Mouse (Mus musculus) cerebellum, adult 9-11 months (tissue): ENCODE measurements around the gene Ggt5.

ENCODE experiments used
- DNase-seq: peaks from one replicate; pipeline ENCODE4 v3.0.0; 2022

Ggt5 gene

GRCm38 (mm10) chr10:75568851-75569250, 20.3 kb upstream of the Ggt5 start:
- DNase-seq = no peak

GRCm38 (mm10) chr10:75570981-75571657, 18.0 kb upstream of the Ggt5 start:
- DNase-seq = no peak

- DNase-seq = no peak
These were observed 17.2 kb upstream of the Ggt5 start for GRCm38 (mm10) chr10:75571937-75572336.

GRCm38 (mm10) chr10:75573181-75573580, 16.0 kb upstream of the Ggt5 start:
- no peak for DNase-seq

- DNase-seq = no peak
These were observed 15.2 kb upstream of the Ggt5 start for GRCm38 (mm10) chr10:75573965-75574364.

- no peak for DNase-seq
These were observed 10.0 kb upstream of the Ggt5 start for GRCm38 (mm10) chr10:75579129-75579528.

GRCm38 (mm10) chr10:75585876-75586552, 3.1 kb upstream of the Ggt5 start:
- DNase-seq = peak; percentile 79

- no peak for DNase-seq
These were observed 2.6 kb upstream of the Ggt5 start for GRCm38 (mm10) chr10:75586553-75586879.

- no peak for DNase-seq
These were observed 1.4 kb upstream of the Ggt5 start for GRCm38 (mm10) chr10:75587781-75588180.

- DNase-seq = no peak
These were observed 804 bp upstream of the Ggt5 start for GRCm38 (mm10) chr10:75588336-75588735.

GRCm38 (mm10) chr10:75589651-75590050, 511 bp downstream of the Ggt5 start:
- no peak for DNase-seq

GRCm38 (mm10) chr10:75591211-75591894, 2.2 kb downstream of the Ggt5 start:
- DNase-seq = no peak

- no peak for DNase-seq
These were observed 3.4 kb downstream of the Ggt5 start for GRCm38 (mm10) chr10:75592585-75592984.

GRCm38 (mm10) chr10:75595981-75596380, 6.8 kb downstream of the Ggt5 start:
- DNase-seq = no peak

GRCm38 (mm10) chr10:75600189-75600730, 11.1 kb downstream of the Ggt5 start:
- DNase-seq = no peak

GRCm38 (mm10) chr10:75605162-75605846, 16.2 kb downstream of the Ggt5 start:
- DNase-seq = no peak

- no peak for DNase-seq
These were observed 18.1 kb downstream of the Ggt5 start for GRCm38 (mm10) chr10:75607253-75607652.

- DNase-seq = no peak
These were observed 19.8 kb downstream of the Ggt5 start for GRCm38 (mm10) chr10:75608975-75609374.

GRCm38 (mm10) chr10:75610486-75610885, 21.3 kb downstream of the Ggt5 start:
- DNase-seq = no peak

GRCm38 (mm10) chr10:75616044-75616443, 26.9 kb downstream of the Ggt5 start:
- DNase-seq = no peak

- no peak for DNase-seq
These were observed 31.7 kb downstream of the Ggt5 start for GRCm38 (mm10) chr10:75620818-75621217.

- DNase-seq = no peak
These were observed 36.8 kb downstream of the Ggt5 start for GRCm38 (mm10) chr10:75625920-75626319.

- DNase-seq = no peak
These were observed 37.9 kb downstream of the Ggt5 start for GRCm38 (mm10) chr10:75626991-75627390.
